Comparison of ENCODE assay signal across 23 mouse cellular contexts in genomic region chr4:150051514-150051913, GRCm38 (mm10). TPM values are rescaled to one million over a fixed set of nuclear protein-coding genes. Genes with fewer than 3 reads are reported as not detected.
DNase-seq lines count a peak whose midpoint lies in the region; ATAC-seq and TF ChIP-seq lines count a peak whose summit lies in the region.
"Had no signal": no experiment of that assay in that cellular context is flagged by ENCODE, and none has a peak within 500 bp of the region (broad histone marks: within the 10 kb centered on the region; RNA-seq: fewer than 3 reads in every experiment).

No protein-coding gene starts in this region.

- no peak overlapping the region for H3K9ac ChIP-seq in forebrain, embryonic 14.5 days (ENCODE audit: low read length)
- H3K9ac ChIP-seq: embryonic facial prominence, embryonic 12.5 days; forebrain, embryonic 15.5 days; forebrain, postnatal 0 days had no signal

- H3ac ChIP-seq in myocyte (ENCODE audit: control insufficient read depth, insufficient read length) = no peak overlapping the region

- TF ChIP-seq POLR2A in myocyte (IDR thresholded peaks at IDR 0.05; ENCODE audit: insufficient read length, low read depth) = no peak

- peaks cover 73% of the 10 kb centered on the region for H3K4me1 ChIP-seq in megakaryocyte, embryonic 14.5 days
- peaks cover 69% of the 10 kb centered on the region for H3K4me1 ChIP-seq in E14TG2a.4 (replicated peaks; ENCODE audit: low read depth, low read length)
- peaks cover 14% of the 10 kb centered on the region for H3K4me1 ChIP-seq in forebrain, embryonic 14.5 days (ENCODE audit: control insufficient read depth, insufficient read depth, low read length)

- peak overlapping the region; percentile 76 for H3K4me3 ChIP-seq in megakaryocyte, embryonic 14.5 days (replicated peaks)
- H3K4me3 ChIP-seq in E14TG2a.4 (replicated peaks; ENCODE audit: low read length) (peak overlapping the region; percentile 86), myocyte (no peak overlapping the region)
- H3K4me3 ChIP-seq in forebrain, embryonic 14.5 days (ENCODE audit: low read depth, low read length) = no peak overlapping the region
- H3K4me3 ChIP-seq: embryonic facial prominence, embryonic 10.5 days; embryonic facial prominence, embryonic 12.5 days; forebrain, embryonic 15.5 days had no signal

- WGBS in forebrain, embryonic 14.5 days = 79% methylated on average over 8 of the region's 8 CpGs

- peak; percentile 66 for DNase-seq in testis, postnatal 14 days (ENCODE audit: low spot score)
- DNase-seq in forebrain, embryonic 14.5 days (ENCODE audit: low spot score) = no peak
- DNase-seq: adrenal gland, adult 8-10 months; adrenal gland, postnatal 14 days; adrenal gland, postnatal 36 days; cerebellum, adult 11-12 months; cerebellum, adult 2 months; cerebellum, adult 9-10 months; cerebellum, postnatal 10 days; cerebellum, postnatal 25 days; forebrain, postnatal 0 days had no signal

- no peak overlapping the region for H3K27ac ChIP-seq in forebrain, embryonic 14.5 days (ENCODE audit: low read depth, low read length)
- H3K27ac ChIP-seq: embryonic facial prominence, embryonic 10.5 days; embryonic facial prominence, embryonic 12.5 days; forebrain, embryonic 15.5 days had no signal

- no peak for TF ChIP-seq CTCF in E14TG2a.4 (conservative IDR thresholded peaks at IDR 0.05; ENCODE audit: low read length)

- ATAC-seq in megakaryocyte, adult 5-6 weeks (ENCODE audit: poor library complexity, severe bottlenecking) = no peak
- no peak for ATAC-seq in megakaryocyte-erythroid progenitor cell, adult 5-6 weeks (replicated peaks; ENCODE audit: low FRiP score, low TSS enrichment, poor library complexity, severe bottlenecking)
- ATAC-seq in CD4-positive, CD25-positive, alpha-beta regulatory T cell, adult 4 months = no peak
- no peak for ATAC-seq in forebrain, embryonic 14.5 days
- ATAC-seq: activated CD4-positive, CD25-positive, alpha-beta regulatory T cell, adult 4 months; forebrain, embryonic 15.5 days; forebrain, postnatal 0 days; Patski had no signal

- H3K36me3 ChIP-seq in megakaryocyte, embryonic 14.5 days (replicated peaks; ENCODE audit: low read length) = peaks cover 52% of the 10 kb centered on the region
- peaks cover 64% of the 10 kb centered on the region for H3K36me3 ChIP-seq in E14TG2a.4 (ENCODE audit: insufficient read depth, low read length)
- peaks cover 5% of the 10 kb centered on the region for H3K36me3 ChIP-seq in myocyte (ENCODE audit: control insufficient read depth, insufficient read depth)
- H3K36me3 ChIP-seq in forebrain, embryonic 14.5 days (ENCODE audit: control insufficient read depth, insufficient read depth, low read length) = no peaks in the 10 kb centered on the region
- H3K36me3 ChIP-seq: embryonic facial prominence, embryonic 10.5 days; embryonic facial prominence, embryonic 12.5 days; forebrain, embryonic 15.5 days had no signal

- H3K27me3 ChIP-seq in megakaryocyte, embryonic 14.5 days (replicated peaks) = peaks cover 66% of the 10 kb centered on the region
- H3K27me3 ChIP-seq in E14TG2a.4 (ENCODE audit: insufficient read depth, low read length) (peaks cover 27% of the 10 kb centered on the region), myocyte (ENCODE audit: control insufficient read depth, insufficient read depth, insufficient read length) (no peaks in the 10 kb centered on the region)
- peaks cover 34% of the 10 kb centered on the region for H3K27me3 ChIP-seq in forebrain, embryonic 14.5 days (replicated peaks; ENCODE audit: control insufficient read depth, insufficient read depth, low read length)
- H3K27me3 ChIP-seq: Patski had no signal

- H3K79me2 ChIP-seq in myocyte (ENCODE audit: control insufficient read depth, insufficient read depth) = peaks cover 52% of the 10 kb centered on the region

- H3K4me2 ChIP-seq in myocyte (ENCODE audit: low read depth) = peak overlapping the region; percentile 65
- H3K4me2 ChIP-seq in forebrain, embryonic 14.5 days (ENCODE audit: low read length) = no peak overlapping the region
- H3K4me2 ChIP-seq: embryonic facial prominence, embryonic 12.5 days; forebrain, embryonic 15.5 days had no signal

- H3K9me3 ChIP-seq in megakaryocyte, embryonic 14.5 days = no peaks in the 10 kb centered on the region
- no peaks in the 10 kb centered on the region for H3K9me3 ChIP-seq in E14TG2a.4 (ENCODE audit: low read length)
- H3K9me3 ChIP-seq in forebrain, embryonic 14.5 days (replicated peaks; ENCODE audit: control insufficient read depth, low read length) = no peaks in the 10 kb centered on the region
- H3K9me3 ChIP-seq: embryonic facial prominence, embryonic 12.5 days; forebrain, embryonic 15.5 days; G1E had no signal

TF ChIP-seq in myocyte, 11 proteins besides CTCF, POLR2A, EP300 and RAD21:
- TF ChIP-seq MYOD1 (IDR thresholded peaks at IDR 0.05; ENCODE audit: control insufficient read depth in 1 of 3, insufficient read length in 2 of 3, low read depth in 2 of 3) (no peak), TCF3 (IDR thresholded peaks at IDR 0.05; ENCODE audit: insufficient read length, low read depth) (no peak), MYOG (IDR thresholded peaks at IDR 0.05; ENCODE audit: control insufficient read depth in 1 of 3, insufficient read depth in 1 of 3, insufficient read length in 2 of 3, low read depth in 2 of 3) (no peak), CEBPB (IDR thresholded peaks at IDR 0.05; ENCODE audit: insufficient read depth, poor library complexity, severe bottlenecking) (no peak), MAX (IDR thresholded peaks at IDR 0.05; ENCODE audit: low read depth) (no peak), TCF12 (IDR thresholded peaks at IDR 0.05; ENCODE audit: insufficient read depth, poor library complexity, severe bottlenecking) (no peak), E2F4 (IDR thresholded peaks at IDR 0.05; ENCODE audit: insufficient read depth) (no peak), REST (IDR thresholded peaks at IDR 0.05; ENCODE audit: insufficient read depth, insufficient read length) (no peak), SRF (IDR thresholded peaks at IDR 0.05; ENCODE audit: control insufficient read depth, insufficient read length, low read depth) (no peak), POLR2AphosphoS2 (IDR thresholded peaks at IDR 0.05; ENCODE audit: insufficient read length, low read depth) (no peak), USF1 (IDR thresholded peaks at IDR 0.05; ENCODE audit: low read depth) (no peak)

RNA-seq across cellular contexts. Expression of gene Gpr157, which starts 35.7 kb away (rescaled TPM):
- 1.1 and 1.9 TPM in 2 replicates for polyA plus RNA-seq in megakaryocyte, embryonic 14.5 days (2012; ENCODE audit: insufficient read depth, low replicate concordance)
- total RNA-seq in megakaryocyte, adult 5-6 weeks (2015) = 1.0 and 1.9 TPM in 2 replicates
- 1.6 and 2.6 TPM in 2 replicates for total RNA-seq in megakaryocyte, adult 5-6 weeks (2017)
- 1.6 TPM for polyA plus RNA-seq in myocyte (2012; fragmentation: generic; extraction: Trizol)
- total RNA-seq in megakaryocyte-erythroid progenitor cell, adult 5-6 weeks (2014; fragmentation: Nextera tagmentation) = 0.33 and 1.0 TPM in 2 replicates
- total RNA-seq in megakaryocyte-erythroid progenitor cell, adult 5-6 weeks (2017) = 0.33 and 0.99 TPM in 2 replicates
- under 1 TPM; 0.15 to 0.30 TPM for polyA plus RNA-seq in CD4-positive, CD25-positive, alpha-beta regulatory T cell, adult 4 months (2017; shearing (Covaris generic))
- 0.05 and 0.06 TPM in 2 replicates for polyA plus RNA-seq in forebrain, embryonic 14.5 days (2014; fragmentation: Nextera tagmentation; extraction: Ambion mirVana)

RNA-seq across cellular contexts. Expression of gene H6pd, which starts 42.7 kb away (rescaled TPM):
- 4.4 and 6.8 TPM in 2 replicates for polyA plus RNA-seq in megakaryocyte, embryonic 14.5 days (2012; ENCODE audit: insufficient read depth, low replicate concordance)
- total RNA-seq in megakaryocyte, adult 5-6 weeks (2015) = 14.4 and 16.1 TPM in 2 replicates
- 26.1 and 32.7 TPM in 2 replicates for total RNA-seq in megakaryocyte, adult 5-6 weeks (2017)
- 21.8 TPM for polyA plus RNA-seq in myocyte (2012; fragmentation: generic; extraction: Trizol)
- total RNA-seq in megakaryocyte-erythroid progenitor cell, adult 5-6 weeks (2014; fragmentation: Nextera tagmentation) = 12.9 and 16.8 TPM in 2 replicates
- total RNA-seq in megakaryocyte-erythroid progenitor cell, adult 5-6 weeks (2017) = 9.8 and 11.9 TPM in 2 replicates
- polyA plus RNA-seq in CD4-positive, CD25-positive, alpha-beta regulatory T cell, adult 4 months (2017; shearing (Covaris generic)) = 1 to 10 TPM; 4.1 to 4.4 TPM
- 1.5 and 1.8 TPM in 2 replicates for polyA plus RNA-seq in forebrain, embryonic 14.5 days (2014; fragmentation: Nextera tagmentation; extraction: Ambion mirVana)

Comparison
In these comparisons a context has a peak if more than half of its experiments do, and no peak if none do; other contexts are left out.
1. H3K4me3 ChIP-seq: peak in megakaryocyte, embryonic 14.5 days (single experiment) and E14TG2a.4 (single experiment); none in myocyte (single experiment) and forebrain, embryonic 14.5 days (single experiment).